Mouse (Mus musculus) heart, postnatal 25 days (tissue): Measurements from ENCODE around the gene Kin. TPM values are rescaled to one million over a fixed set of nuclear protein-coding genes. Genes with fewer than 3 reads are reported as not detected.

Experiments used
- DNase-seq: peaks from one replicate; pipeline ENCODE4 v3.0.0; 2022; ENCODE audit warnings: low spot score
- intact Hi-C: fragments of 180-260 bp; cut with DNase I; formaldehyde crosslinking; loops from one replicate; pipeline ENCODE4 v1.15.1; 2025
- total RNA-seq, 2 experiments: library from RNA; stranded (reverse); gene quantifications; 2 replicates each; pipeline ENCODE4 v1.2.3; 2021

Gene Kin
- total RNA-seq, result 10 to 100 TPM in 1 of 2 experiments, 1 to 10 TPM in 1; 6.1 to 11.0 TPM

GRCm38 (mm10) chr2:10080310-10081010 lies at the start of gene Kin, which contains the start of gene Atp5c1:
TSS of gene Kin (plus strand) at chr2:10080593.
TSS of gene Atp5c1 (minus strand) at chr2:10080510.
- peak; percentile 93 for DNase-seq
- intact Hi-C loops, result loop anchor here (2.0 kb wide), 1 partner anchor 30 kb away; no protein-coding TSS in a partner anchor

GRCm38 (mm10) chr2:10033684-10034083 lies 46.7 kb upstream of the Kin start:
- DNase-seq, result no peak
- intact Hi-C loops, result no loop called here

GRCm38 (mm10) chr2:10034976-10035375 lies 45.4 kb upstream of the Kin start:
- no peak for DNase-seq
- intact Hi-C loops, result no loop called here

- DNase-seq, result no peak
- intact Hi-C loops, result no loop called here
Observed at GRCm38 (mm10) chr2:10047758-10048436, 32.5 kb upstream of the Kin start.

GRCm38 (mm10) chr2:10048461-10048860 lies 31.9 kb upstream of the Kin start, which contains the start of gene Taf3:
TSS of gene Taf3 (minus strand) at chr2:10048596.
- DNase-seq, result peak; percentile 86
- intact Hi-C loops, result no loop called here

GRCm38 (mm10) chr2:10049456-10049855 lies 30.9 kb upstream of the Kin start:
- intact Hi-C loops, result no loop called here
- DNase-seq, result no peak

- no peak for DNase-seq
- intact Hi-C loops, result loop anchor here (2.0 kb wide), 1 partner anchor 30 kb away; the partner anchor contains the start of genes Atp5c1 and Kin
Observed at GRCm38 (mm10) chr2:10050878-10051277, 29.5 kb upstream of the Kin start.

GRCm38 (mm10) chr2:10051996-10052395 lies 28.4 kb upstream of the Kin start:
- intact Hi-C loops, result loop anchor here (2.0 kb wide), 1 partner anchor 29 kb away; the partner anchor contains the start of genes Atp5c1 and Kin
- no peak for DNase-seq

GRCm38 (mm10) chr2:10058836-10059235 lies 21.6 kb upstream of the Kin start:
- no peak for DNase-seq
- intact Hi-C loops, result no loop called here

GRCm38 (mm10) chr2:10071751-10072150 lies 8.6 kb upstream of the Kin start:
- DNase-seq, result no peak
- intact Hi-C loops, result no loop called here

- intact Hi-C loops, result no loop called here
- DNase-seq, result no peak
Observed at GRCm38 (mm10) chr2:10074470-10074869, 5.9 kb upstream of the Kin start.

GRCm38 (mm10) chr2:10076675-10077074 lies 3.7 kb upstream of the Kin start:
- no peak for DNase-seq
- intact Hi-C loops, result no loop called here

GRCm38 (mm10) chr2:10079745-10080309 lies 566 bp upstream of the Kin start:
- no peak for DNase-seq
- intact Hi-C loops, result loop anchor here (2.0 kb wide), 1 partner anchor 29 kb away; no protein-coding TSS in a partner anchor

GRCm38 (mm10) chr2:10081453-10082080 lies 1.2 kb downstream of the Kin start:
- DNase-seq, result no peak
- intact Hi-C loops, result loop anchor here (2.0 kb wide), 1 partner anchor 31 kb away; no protein-coding TSS in a partner anchor

- no peak for DNase-seq
- intact Hi-C loops, result no loop called here
Observed at GRCm38 (mm10) chr2:10082737-10083136, 2.3 kb downstream of the Kin start.

GRCm38 (mm10) chr2:10087256-10087850 lies 7.0 kb downstream of the Kin start:
- no peak for DNase-seq
- intact Hi-C loops, result no loop called here

GRCm38 (mm10) chr2:10094327-10095100 lies 14.1 kb downstream of the Kin start:
- intact Hi-C loops, result loop anchor here (10.0 kb wide), 1 partner anchor 1420 kb away; no protein-coding TSS in a partner anchor
- no peak for DNase-seq

GRCm38 (mm10) chr2:10098598-10099215 lies 18.3 kb downstream of the Kin start:
- DNase-seq, result no peak
- intact Hi-C loops, result loop anchor here (10.0 kb wide), 1 partner anchor 1424 kb away; no protein-coding TSS in a partner anchor
